Mouse (Mus musculus) brain, embryonic 18.5 days (tissue): ENCODE results near the gene Thsd4.

Experiments
- DNase-seq: peaks from one replicate; pipeline ENCODE4 v3.0.0-alpha.2; 2012; ENCODE audit warnings: low read depth, low spot score

Thsd4 gene

DNA sequence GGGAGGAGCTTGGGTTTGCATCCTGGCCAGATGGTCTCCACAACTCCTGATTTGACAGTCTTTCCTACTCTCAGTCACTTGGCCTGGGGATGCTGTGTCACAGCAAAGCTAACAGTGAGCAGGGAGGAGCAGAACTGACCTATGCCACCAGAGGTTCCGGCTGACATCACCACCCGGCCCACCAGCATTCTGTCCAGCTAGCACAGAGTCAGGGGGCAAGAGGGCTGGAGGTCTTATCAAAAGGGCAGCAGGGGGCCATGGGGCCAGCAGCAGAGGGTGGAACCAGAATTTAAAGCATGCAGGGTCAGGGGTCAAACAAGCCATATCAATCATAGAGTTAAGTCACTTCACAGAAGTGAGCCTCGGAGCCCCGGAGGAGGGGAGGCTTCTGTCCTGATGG lies 4.7 kb downstream of the Thsd4 start:
- no peak for DNase-seq

DNA sequence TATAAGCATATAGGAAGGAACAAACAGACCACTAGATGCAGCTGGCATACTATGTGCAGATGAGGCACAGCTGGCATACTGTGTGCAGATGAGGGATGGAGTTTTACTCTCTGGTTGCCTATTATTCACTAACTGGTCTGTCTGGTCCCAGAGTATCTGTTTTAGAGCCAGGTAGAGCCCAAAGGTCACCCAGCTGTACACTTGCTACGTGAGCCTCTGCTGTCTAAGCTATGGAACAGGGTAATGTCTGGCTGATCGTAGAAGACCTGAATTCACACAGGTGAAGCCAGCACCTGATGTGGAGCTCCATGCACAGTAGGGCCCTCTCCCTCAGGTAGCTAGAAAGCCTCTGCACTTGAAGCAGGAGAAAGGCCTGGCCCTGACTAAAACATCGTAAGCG lies 5.5 kb downstream of the Thsd4 start:
- no peak for DNase-seq

DNA sequence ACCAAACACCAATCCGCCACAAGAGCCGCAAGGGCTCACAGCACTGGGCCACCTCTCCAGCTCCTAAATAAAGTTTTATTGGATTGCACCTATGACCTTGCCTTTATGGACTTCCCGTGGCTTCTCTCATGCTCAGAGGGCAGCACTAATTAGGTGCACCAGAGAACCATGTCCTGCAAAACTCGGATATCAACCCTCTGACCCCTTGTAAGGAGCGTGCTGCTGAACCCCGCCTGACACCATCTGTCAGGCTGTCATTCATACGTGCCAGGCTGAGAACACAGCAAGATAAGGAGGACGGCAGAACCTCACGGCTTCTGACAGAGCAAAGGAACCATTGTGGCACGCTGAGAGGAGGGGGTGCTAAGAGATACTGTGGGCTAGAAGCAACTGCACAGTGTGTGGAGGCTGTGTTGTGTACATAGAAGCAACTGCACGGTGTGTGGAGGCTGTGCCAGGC lies 8.5 kb downstream of the Thsd4 start:
- DNase-seq: no peak

DNA sequence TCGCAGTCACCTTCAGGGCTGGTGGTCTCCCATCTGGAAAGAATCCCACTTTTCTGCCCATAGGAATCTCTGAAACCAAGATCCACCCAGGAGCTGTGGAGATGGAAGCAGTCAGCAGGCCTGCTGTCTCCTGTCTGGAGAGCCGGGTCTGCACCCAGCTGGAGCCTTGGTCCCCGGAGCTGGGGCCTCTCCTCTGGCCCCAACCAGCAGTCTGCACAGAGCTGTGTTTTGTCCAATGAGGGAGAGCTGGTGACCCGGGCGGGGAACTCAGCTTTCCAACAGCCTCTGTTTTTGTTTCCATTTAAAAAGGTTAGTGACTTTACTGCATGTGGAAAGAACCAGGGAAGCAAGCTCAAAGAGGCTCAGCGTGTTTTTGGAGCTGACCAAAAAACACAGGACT lies 11.0 kb downstream of the Thsd4 start:
- no peak for DNase-seq

DNA sequence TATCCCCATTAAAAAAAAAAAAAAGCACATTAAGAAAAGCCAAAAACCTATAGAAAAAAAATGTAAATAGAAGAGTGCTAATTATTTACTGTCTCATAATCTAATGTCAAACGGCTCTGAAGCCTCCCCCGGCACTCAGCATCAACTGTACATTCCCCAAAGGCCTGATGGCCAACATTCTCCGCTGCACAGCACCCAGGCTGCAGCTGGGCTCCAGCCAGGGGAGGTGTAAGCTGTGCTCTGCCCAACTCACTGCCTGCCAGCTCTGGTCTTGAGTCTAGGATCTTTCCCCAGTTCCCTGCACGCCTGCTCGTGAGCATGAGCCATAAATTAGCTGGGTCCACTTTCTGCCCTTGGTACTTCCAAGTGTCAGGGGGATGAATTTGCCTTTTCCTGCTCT lies 15.7 kb downstream of the Thsd4 start:
- DNase-seq: no peak

DNA sequence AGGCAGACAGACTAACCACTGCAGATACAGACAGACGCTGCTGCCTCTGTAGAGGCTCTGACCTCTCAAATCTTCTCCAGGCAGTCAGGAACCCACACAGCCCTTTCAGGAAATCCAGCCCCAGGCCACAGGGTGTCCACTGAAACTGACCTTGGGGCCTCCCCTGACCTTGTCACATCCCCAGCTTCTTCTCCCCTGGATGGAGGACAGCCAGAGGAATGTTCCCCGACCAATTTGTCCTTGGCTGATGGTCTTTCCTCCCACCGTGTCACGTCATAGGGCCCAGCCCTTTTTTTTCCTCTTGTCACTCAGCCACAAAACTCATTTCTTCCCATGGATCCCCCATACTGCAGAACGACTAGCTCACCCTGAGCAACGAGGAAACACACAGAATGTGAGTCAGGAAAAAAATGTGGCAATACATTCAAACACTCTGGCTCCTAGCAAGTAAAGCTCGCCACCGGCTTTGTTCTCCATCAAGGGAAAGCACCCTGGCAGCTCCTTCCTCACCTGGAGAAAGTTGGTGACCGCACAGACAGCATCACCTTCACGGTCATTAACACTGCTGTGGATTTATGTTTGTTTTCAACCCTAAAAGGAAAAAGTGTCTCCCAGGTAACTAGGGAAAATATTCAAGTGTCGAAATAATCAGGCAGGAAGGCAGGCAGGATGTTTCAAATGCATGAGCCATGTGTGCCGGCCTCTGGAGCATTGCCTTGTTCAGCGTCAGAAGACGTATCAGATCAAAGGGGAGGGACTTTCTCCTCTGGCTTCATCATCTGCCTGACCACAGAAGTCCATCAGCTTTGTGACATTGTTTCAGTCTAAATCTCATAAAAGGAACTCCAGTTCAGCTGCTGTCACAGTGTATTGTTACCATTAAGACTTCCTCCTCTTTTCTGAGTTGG lies 17.2 kb downstream of the Thsd4 start:
- no peak for DNase-seq

DNA sequence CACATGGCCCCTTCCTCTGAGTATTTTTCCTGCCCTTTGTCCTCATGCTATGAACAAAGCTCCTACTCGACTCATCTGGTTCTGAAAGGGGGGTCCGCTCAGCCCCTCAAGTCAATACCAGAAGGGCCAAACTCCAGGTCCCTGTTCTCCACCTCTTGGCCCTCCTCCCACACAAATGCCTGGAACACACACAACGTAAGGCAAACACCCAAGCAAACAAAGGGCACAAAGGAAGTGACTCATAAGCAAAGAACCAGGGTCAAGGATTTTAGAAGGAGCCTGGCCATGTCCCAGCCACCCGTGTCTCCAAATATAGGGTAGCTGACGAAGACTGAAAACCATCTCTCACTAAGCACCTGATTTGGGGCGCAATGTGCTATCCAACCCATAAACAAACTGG lies 19.6 kb downstream of the Thsd4 start:
- no peak for DNase-seq

DNA sequence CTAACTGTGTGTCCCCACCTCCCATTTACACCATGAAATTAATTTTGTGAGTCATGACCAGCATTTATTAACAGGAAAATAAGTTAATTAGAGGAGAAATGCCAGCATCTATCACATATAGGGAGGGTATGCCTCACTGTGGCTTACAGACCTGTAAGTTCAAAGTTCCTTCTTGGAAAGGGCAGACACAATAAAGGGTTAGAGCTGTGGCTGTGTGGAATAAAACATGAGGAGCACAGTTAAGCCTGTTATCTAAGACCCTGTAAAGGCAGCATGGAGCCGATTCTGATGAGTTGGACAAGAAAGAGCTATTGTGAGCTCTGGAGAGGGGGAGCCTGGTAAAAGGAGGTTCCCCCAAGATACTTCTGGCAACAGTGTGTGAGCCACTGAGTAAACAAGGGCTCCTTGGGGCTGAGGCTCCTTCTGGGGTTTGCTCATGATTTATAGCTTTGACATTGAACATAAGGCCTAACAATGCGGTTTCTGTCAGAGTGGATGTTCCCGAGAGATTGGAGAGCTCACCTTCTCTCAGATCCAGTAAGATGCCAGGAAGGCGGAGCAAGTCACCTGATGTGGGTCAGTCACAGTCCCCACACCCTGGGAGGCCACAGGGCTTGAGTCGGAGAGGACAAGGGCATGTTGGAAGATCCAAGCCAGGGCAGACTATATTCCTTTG lies 20.2 kb downstream of the Thsd4 start:
- DNase-seq: no peak

DNA sequence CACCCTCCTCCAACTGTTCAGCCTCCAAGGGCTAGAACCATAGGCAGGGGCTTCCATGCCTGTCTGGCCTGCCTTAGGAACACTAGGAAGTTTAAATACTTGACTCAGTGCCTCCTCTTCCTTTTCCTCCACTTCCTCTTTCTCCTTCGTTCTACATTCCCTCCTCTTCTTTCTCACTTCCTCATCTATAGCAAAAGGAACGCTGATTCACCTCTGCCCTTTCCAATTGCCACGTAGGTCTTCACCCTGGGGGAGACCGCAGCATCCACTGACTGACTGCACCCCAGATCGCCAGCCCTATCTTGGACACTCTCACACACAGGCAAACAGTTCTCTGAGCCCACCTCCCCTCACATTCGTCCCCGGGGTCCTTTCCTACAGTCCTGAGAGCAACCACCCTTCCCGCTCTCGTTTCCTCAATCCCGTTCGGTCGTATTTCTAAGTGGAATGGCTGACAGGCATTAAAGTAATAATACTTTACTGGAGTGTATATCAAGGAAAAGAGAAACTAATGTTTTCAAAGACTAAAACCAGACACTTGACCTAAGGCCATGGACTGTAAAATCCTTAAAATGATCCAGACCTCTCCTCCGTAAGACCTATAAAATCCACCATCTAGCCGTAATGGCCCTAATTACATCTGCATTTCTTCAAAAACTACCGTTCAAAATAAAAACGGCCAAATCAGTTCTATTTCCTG lies 29.4 kb downstream of the Thsd4 start:
- DNase-seq: no peak

DNA sequence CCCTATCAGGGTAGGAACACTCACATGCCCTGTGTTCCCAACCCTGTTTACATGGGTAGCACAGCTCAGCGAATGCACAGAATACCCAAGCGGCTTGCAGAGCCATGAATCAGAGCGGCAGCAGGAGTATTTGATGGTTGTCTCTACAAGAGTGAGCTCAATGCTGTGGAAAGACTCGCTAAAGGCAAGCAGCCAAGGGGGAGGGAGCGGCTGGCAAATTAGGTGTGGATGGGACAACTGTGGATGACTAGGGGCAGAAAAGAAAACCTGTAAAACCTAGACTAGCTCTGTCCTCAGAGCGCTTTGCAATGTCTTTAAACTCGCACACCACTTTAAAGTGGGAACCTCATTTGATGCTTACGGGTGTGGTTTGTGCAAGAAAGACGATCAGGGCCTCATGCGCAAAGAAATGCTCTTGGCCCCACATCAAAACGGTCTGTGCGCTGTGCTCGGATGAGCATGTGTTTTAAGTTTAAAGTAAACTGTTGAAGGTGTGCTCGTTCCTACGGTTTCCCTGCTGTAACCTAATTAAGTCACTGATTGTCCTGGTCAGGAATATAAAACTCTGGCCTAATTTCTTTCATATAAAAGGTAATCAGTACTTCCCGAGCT lies 30.3 kb downstream of the Thsd4 start:
- DNase-seq: no peak

DNA sequence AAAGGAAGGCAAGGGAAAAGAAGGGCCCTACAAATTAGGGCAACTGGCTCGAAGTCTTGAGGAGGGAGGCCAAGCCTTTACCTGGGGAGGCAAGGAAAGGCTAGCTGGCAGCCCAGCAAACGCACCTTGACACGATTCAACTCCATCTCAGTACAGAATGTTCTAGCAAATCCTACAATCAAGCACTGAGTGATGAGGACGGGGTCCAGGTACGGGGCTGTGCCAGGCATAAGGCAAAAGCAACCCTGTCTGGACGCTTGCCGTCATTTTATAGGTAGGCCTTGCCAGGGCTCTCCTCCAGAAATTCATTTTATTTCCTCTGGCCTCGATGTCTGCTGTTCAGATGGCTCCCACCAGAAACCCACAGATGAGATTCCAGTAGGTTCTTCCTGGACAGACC lies 30.8 kb downstream of the Thsd4 start:
- DNase-seq: no peak

DNA sequence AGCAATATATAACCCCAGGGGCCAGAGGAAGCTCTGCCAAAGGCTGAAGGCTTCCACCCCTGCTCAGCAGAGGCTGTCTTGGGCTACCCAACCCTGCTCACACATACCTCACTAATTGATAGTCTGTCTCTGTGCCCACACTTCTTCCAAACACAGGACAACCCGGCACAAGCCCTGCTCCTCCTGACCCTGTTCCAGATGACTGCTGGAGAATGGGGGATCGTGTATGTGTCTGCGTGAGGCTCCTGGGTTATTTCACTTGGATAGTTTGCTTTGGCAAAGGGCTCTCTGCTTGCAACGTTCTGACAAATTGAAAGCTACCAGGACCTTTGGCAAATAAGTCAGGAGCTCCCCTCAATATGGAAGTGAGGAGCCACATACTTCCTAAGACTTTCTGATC lies 33.0 kb downstream of the Thsd4 start:
- no peak for DNase-seq

DNA sequence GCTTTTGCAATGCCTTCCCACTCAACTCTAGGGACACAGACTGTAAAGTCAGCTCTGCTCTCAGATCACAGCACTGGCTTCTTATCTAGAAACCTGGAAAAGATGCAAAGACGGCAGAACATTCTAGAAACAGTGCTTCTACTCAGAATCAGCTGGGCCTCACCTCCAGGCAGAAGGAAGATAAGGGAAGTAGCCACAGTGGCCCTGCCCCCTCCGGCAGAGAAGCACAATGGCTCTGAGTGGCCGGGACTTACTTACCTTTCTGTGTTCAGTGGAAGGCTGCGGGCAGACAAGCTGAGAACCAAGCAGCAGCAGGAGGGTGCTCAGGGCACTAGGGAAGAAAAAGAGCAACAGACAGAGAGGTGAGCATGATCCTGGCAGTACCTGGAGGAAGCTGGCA lies 39.7 kb downstream of the Thsd4 start:
- DNase-seq: no peak

DNA sequence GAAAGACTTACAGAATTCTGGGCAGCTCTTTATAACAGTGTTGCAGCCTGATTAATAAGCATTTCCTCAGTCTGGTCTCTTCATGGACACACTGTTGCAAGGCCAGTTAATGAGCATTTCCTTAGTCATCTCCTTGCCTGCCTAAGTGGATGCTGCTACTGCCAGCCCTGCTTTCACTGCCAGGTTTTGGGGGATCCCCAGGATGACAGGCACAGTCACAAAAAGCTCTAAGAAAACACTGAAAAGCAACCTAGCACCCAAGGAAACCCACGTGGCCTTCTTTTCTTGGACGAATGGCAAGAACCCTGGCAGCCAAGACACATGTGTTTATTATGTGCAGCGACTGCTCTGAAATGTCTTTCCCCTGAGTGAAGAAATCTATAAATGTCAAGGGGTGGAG lies 41.8 kb downstream of the Thsd4 start:
- DNase-seq: no peak

DNA sequence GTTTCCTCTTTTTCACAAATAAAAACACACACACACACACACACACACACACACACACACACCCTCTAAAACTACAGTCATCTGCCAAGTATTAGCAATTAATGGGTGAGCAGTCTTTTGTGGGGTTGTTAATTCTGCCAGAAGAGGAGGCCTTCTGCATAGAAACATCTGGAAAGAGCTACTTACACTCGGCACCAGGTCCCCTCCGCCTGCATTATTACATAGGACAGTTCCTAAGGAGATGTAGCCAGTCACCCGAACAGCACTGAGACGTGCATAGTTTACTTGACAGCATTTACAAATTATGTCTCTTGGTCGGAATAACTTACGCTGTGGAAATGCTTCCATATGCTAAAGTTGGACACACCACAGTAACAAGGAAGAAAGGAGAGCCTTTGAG lies 43.0 kb downstream of the Thsd4 start:
- no peak for DNase-seq

DNA sequence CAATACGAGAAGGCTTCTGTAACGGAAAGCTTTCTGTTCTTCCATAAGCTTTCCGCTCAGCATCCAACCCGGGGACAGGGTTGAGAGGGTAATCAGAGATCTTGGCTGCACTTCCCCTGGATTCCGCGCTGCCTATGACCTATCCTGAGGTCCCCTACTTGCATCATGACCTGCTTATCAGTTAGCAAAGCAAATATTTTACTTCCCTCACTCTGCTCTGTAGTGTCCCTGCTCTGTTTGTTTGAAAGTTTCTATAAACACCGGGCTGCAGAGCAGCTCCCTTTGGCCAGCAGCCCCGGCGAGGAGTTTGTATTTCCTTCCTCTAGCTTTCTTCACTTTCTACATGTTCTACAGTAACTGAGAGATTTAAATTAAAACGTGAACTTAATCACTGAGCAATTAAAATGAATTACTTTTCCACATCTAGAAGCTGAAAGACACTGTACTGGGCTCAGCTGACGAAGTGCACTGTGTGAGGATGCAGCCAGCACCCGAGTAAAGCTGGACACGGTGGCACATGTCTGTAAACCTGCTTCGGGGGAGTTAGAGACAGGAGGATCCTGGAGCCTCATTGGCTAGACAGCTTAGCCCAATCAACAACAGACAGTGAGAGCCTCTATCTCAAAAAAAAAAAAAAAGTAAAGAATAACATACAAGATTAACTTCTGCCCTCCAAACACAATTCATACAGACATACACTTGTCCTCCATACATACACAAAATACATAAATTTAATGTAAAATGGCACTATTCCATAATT lies 43.7 kb downstream of the Thsd4 start:
- no peak for DNase-seq

DNA sequence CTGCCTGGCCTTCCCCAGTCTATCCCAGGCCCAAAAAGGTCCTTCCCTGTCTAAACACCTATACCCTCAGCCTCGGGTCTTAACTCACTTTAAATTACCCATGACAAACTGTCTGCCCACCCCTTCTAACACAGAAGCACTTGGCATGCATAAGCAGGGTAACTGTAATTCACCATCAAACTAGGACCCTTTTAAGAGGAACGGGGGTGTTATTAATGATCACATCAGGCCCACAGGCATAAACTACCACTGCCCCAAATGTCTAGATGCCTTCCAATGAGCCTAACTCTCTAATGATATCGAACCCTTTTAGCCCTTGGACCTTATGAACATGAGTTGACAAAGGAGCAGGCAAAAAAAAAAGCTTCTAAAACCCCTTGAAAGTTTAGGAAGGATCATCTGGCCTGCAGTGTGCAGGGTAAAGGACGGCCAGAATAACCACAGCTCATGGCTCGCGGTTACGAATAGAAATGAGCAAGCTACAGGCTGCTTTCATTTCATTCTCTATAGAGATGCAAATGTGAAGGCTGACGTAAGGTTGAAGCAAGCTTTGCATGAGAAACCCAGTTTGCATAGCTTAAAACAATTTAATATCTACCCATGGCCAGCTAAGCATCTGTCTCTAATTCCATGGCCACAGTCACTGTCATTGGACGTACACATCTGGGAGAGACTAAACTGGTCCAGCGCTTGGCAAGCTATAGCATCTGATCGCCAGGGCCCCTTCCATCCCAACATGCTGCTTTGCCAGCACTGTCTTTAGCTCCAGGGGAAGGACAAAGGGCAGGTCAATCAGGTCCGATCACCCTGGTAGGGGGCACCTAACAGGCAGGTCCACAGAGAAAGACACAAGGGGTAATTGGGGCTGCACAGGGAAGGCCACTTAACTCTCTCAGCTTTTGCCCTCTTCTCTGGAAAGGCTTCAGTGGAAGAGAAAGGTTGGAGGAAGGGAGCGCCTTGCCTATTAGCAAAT lies 61.5 kb downstream of the Thsd4 start:
- DNase-seq: no peak

DNA sequence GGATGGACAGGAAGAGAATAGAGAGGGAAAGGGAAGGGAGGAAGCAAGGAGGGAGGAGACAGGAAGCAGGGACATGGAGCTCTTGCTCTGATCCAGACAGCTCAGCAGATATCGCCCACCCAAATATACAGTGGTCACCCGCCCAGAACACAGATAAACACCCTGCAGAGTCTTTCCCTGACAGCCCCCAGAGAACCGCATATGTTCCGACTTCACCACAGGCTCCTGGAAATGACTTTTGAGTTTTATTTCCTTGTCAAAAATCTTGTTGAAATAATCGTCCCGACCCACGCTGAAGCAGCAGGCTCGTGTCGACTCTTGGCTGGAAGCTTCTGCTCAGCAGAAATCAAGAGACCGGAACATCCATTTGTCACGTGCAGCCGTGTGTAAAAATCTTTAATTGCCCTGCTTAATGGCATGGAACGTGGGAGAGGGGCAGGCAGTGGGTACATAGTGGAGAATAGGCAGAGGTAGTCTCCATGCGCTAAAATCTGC lies 63.3 kb downstream of the Thsd4 start:
- DNase-seq: no peak

DNA sequence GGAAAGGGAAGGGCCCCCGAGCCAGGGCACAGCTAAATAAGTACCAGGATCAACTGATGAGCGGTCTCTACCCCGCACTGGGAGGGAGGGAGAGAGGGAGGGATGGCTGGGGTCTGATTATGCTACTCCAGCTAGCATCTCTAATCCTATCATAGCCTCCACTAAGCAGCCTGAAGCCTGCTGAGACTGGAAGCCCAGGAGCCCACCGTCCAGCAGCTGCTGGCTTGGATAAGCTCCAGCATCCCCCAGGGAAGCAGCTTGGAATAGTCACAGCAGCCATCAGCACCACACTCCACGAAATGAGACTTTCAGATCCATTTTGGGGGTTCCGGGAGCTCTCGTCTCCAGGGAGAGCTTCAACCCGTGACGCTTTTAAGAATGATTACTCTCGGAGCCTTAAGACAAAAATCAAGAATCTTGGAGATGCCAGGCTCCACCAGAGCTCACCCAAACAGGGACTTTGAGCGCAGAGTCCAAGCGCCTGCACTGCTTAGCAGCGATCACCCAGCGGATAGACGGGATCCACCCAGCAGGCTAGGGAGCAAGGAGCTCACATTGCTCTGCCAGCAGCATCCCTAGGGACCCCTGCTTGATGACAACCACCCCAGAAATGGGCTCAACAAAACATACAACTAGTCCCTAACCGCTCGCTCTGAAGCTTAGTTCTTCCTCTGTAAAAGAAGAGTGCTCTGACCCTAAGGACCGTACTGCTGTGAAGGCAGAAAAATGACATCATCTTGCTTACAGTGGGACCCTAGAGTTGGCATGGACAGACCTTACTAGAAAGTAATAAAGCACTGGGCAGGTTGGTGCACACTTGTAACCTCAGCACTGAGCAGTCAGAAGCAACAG lies 64.3 kb downstream of the Thsd4 start:
- no peak for DNase-seq
